Mouse (Mus musculus): ENCODE measurements at regions not wholly inside any gene's neighbourhood (a gene's known extent, or its start where the extent isn't known, plus 50 kb on each side); places are given as distances from the start of the nearest gene placed in this dataset.
A peak's percentile ranks its signal among the peaks of the same experiment; 100 is the strongest.

DNA sequence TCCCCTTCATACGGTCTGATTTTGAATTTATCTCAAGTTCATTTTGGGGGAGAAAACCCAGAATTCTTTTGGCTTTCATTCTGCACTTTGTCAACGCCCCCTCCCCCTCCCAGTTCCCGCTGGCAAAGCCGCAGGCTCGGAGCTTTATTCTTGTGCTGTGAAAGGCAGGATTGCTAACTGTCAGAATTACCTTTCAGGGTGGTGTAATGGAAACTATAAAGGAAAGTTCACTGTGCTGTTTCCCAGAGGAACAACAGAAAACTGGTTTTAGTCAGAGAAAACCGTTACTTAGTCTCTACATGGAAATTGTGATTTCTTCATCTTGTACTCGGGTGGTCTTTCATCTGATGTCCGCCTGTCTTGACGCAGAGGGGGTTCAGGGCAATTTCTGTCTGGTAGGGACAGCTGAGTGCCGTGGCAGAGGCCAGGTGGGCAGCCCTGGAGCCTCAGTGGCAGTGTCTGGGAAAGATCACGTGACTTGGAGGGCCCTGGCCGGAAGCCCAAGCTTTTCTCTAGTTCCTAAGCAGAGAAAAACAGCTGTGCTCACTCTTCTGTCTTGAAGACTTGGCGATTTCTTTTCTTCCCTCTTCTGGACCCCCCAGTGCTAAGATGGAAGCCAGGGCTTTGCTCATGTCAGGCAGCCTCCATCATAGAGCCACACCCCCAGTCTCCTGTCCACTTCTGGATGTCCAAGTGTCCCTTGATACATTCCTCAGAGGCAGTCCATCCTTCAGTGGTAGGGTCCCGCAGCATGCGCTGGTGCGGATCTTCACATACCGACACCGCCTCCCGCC, 74.6 kb downstream of the Tex29 start:
- H3K27ac ChIP-seq (replicated peaks; ENCODE audit: insufficient read depth, low read depth, low read length): no peak overlapping the region
- H3K79me2 ChIP-seq (ENCODE audit: control insufficient read depth, insufficient read depth, low read length): no peaks in the 10 kb centered on the region
- 73% methylated on average over 19 of the region's 19 CpGs for WGBS
- H3K4me1 ChIP-seq (ENCODE audit: control insufficient read depth, insufficient read depth, low read length): no peaks in the 10 kb centered on the region; the same call in 1 of the 2 replicates
- no peak for DNase-seq (ENCODE audit: extremely low read depth, low read depth, low spot score)
- no peak for TF ChIP-seq CTCF (IDR thresholded peaks at IDR 0.05; ENCODE audit: low read depth, low read length)
- TF ChIP-seq POLR2A (IDR thresholded peaks at IDR 0.05; ENCODE audit: extremely low read depth, insufficient read depth, low read length): no peak
- H3K9ac ChIP-seq (ENCODE audit: low read depth, low read length): no peak overlapping the region
- no peaks in the 10 kb centered on the region for H3K27me3 ChIP-seq (ENCODE audit: control insufficient read depth, insufficient read depth, low read length)
- H3K4me3 ChIP-seq (ENCODE audit: insufficient read depth, low read depth, low read length): no peak overlapping the region
- H3K36me3 ChIP-seq (ENCODE audit: control insufficient read depth, insufficient read depth, low read length): no peaks in the 10 kb centered on the region

- 85% methylated on average over 11 of the region's 11 CpGs for WGBS
- H3K79me2 ChIP-seq (ENCODE audit: control insufficient read depth, insufficient read depth, low read length): no peaks in the 10 kb centered on the region
- no peak overlapping the region for H3K27ac ChIP-seq (replicated peaks; ENCODE audit: insufficient read depth, low read depth, low read length)
- H3K4me1 ChIP-seq (ENCODE audit: control insufficient read depth, insufficient read depth, low read length): no peaks in the 10 kb centered on the region; the same call in 1 of the 2 replicates
- TF ChIP-seq CTCF (IDR thresholded peaks at IDR 0.05; ENCODE audit: low read depth, low read length) (no peak), POLR2A (IDR thresholded peaks at IDR 0.05; ENCODE audit: extremely low read depth, insufficient read depth, low read length) (no peak)
- no peak for DNase-seq (ENCODE audit: extremely low read depth, low read depth, low spot score)
- no peak overlapping the region for H3K4me3 ChIP-seq (ENCODE audit: insufficient read depth, low read depth, low read length)
- no peak overlapping the region for H3K9ac ChIP-seq (ENCODE audit: low read depth, low read length)
- no peaks in the 10 kb centered on the region for H3K36me3 ChIP-seq (ENCODE audit: control insufficient read depth, insufficient read depth, low read length)
- H3K27me3 ChIP-seq (ENCODE audit: control insufficient read depth, insufficient read depth, low read length): no peaks in the 10 kb centered on the region
These were observed 75.4 kb downstream of the Tex29 start for GRCm38 (mm10) chr8:11915721-11916120.

DNA sequence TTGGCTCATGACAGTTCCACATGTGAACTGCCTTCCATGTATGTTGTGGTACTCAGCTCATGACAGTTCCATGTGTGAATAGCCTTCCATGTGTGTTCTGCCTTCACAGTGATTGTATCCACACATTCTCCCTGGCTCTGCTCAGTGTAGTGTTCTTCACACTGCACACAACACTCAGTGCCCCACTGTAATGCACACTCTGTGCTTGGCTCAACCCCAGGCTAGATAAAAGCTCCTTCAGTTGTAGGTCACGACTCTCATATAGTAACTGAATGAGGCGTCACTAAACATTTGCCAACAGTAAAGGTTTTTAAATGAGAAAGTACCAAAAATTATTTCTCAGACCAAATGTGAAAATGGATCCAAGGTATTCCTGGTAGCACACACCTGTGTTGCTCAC, 79.6 kb downstream of the Tex29 start:
- WGBS: 79% methylated on average over 2 of the region's 2 CpGs
- H3K36me3 ChIP-seq (ENCODE audit: control insufficient read depth, insufficient read depth, low read length): no peaks in the 10 kb centered on the region
- no peak overlapping the region for H3K27ac ChIP-seq (replicated peaks; ENCODE audit: insufficient read depth, low read depth, low read length)
- no peak for DNase-seq (ENCODE audit: extremely low read depth, low read depth, low spot score)
- no peak overlapping the region for H3K4me3 ChIP-seq (ENCODE audit: insufficient read depth, low read depth, low read length)
- H3K4me1 ChIP-seq (ENCODE audit: control insufficient read depth, insufficient read depth, low read length): no peaks in the 10 kb centered on the region
- H3K27me3 ChIP-seq (ENCODE audit: control insufficient read depth, insufficient read depth, low read length): no peaks in the 10 kb centered on the region
- H3K9ac ChIP-seq (ENCODE audit: low read depth, low read length): no peak overlapping the region
- no peaks in the 10 kb centered on the region for H3K79me2 ChIP-seq (ENCODE audit: control insufficient read depth, insufficient read depth, low read length)
- TF ChIP-seq CTCF (IDR thresholded peaks at IDR 0.05; ENCODE audit: low read depth, low read length): no peak
- no peak for TF ChIP-seq POLR2A (IDR thresholded peaks at IDR 0.05; ENCODE audit: extremely low read depth, insufficient read depth, low read length)

DNA sequence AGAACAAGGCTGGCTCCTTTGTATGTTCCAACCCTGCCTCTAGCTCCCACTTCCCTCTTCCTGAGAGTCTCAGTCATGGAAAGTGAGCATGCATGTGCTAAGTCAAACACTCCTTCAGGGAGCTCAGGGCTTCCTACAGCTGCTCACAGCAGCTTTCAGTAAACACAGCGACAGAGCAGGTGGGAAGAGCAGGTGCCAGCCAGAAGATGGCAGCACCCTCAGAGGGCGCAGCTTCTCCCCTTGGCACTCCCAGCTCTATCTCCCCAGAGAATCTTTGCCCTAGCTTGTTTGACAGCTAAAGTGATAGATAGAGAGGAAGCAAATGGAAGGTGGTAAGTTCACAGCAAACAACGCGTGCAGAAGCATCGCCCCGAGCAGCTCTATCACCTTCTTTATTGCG, 82.8 kb downstream of the Tex29 start:
- TF ChIP-seq CTCF (IDR thresholded peaks at IDR 0.05; ENCODE audit: low read depth, low read length): no peak
- no peak for TF ChIP-seq POLR2A (IDR thresholded peaks at IDR 0.05; ENCODE audit: extremely low read depth, insufficient read depth, low read length)
- Histone ChIP-seq H3K27me3 (ENCODE audit: control insufficient read depth, insufficient read depth, low read length) (no peaks in the 10 kb centered on the region), H3K79me2 (ENCODE audit: control insufficient read depth, insufficient read depth, low read length) (no peaks in the 10 kb centered on the region), H3K4me3 (ENCODE audit: insufficient read depth, low read depth, low read length) (no peak overlapping the region), H3K27ac (replicated peaks; ENCODE audit: insufficient read depth, low read depth, low read length) (no peak overlapping the region), H3K36me3 (ENCODE audit: control insufficient read depth, insufficient read depth, low read length) (no peaks in the 10 kb centered on the region), H3K4me1 (ENCODE audit: control insufficient read depth, insufficient read depth, low read length) (no peaks in the 10 kb centered on the region), H3K9ac (ENCODE audit: low read depth, low read length) (no peak overlapping the region)
- 73% methylated on average over 7 of the region's 7 CpGs for WGBS
- no peak for DNase-seq (ENCODE audit: extremely low read depth, low read depth, low spot score)

DNA sequence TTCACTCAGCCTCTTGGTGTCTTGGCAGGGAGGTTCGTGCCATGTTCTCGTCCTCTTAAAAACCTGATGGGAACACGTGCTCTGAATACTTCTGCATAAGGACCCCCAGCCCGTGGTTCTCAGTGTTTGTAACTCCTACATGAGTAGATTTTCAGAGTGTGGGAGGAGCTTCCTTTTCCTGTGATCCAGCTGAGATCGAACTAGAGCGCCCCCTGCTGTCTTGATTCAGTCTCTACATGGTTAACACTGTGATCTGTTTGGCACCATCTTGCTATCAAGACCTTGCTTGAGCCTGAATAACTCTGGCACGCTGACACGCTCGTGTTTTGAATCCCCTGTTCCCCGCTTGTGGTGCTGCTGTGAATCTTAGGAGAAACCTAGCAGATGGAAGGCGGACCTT, 83.9 kb downstream of the Tex29 start:
- TF ChIP-seq POLR2A (IDR thresholded peaks at IDR 0.05; ENCODE audit: extremely low read depth, insufficient read depth, low read length) (no peak), CTCF (IDR thresholded peaks at IDR 0.05; ENCODE audit: low read depth, low read length) (peak; percentile 57)
- no peak overlapping the region for H3K4me3 ChIP-seq (ENCODE audit: insufficient read depth, low read depth, low read length)
- H3K79me2 ChIP-seq (ENCODE audit: control insufficient read depth, insufficient read depth, low read length): no peaks in the 10 kb centered on the region
- 53% methylated on average over 11 of the region's 11 CpGs for WGBS
- DNase-seq (ENCODE audit: extremely low read depth, low read depth, low spot score): peak; percentile 67
- H3K27ac ChIP-seq (replicated peaks; ENCODE audit: insufficient read depth, low read depth, low read length): no peak overlapping the region
- H3K4me1 ChIP-seq (ENCODE audit: control insufficient read depth, insufficient read depth, low read length): no peaks in the 10 kb centered on the region
- no peak overlapping the region for H3K9ac ChIP-seq (ENCODE audit: low read depth, low read length)
- no peaks in the 10 kb centered on the region for H3K27me3 ChIP-seq (ENCODE audit: control insufficient read depth, insufficient read depth, low read length)
- no peaks in the 10 kb centered on the region for H3K36me3 ChIP-seq (ENCODE audit: control insufficient read depth, insufficient read depth, low read length)

DNA sequence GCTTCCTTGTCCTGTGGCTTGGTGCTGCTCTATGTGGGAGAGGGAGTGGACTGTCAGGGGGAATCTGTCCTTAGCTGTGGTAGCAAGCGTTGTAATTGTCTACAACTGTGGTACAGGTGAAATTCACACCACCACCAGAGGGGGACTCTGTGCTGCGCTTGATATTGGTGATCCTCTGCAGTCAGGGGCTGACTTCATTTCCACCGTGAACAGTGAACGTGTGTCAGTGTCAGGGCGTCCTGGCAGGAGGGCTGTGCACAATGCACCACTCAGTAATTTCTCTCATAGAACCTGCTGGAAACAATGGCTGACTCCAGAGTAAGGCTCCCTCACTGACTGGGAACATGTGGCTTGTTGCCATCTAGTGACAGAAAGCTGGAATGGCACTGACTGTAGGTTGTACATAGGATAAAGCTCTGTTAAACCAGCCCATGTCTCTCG, 102.6 kb downstream of the Tex29 start:
- Histone ChIP-seq H3K79me2 (ENCODE audit: control insufficient read depth, insufficient read depth, low read length) (no peaks in the 10 kb centered on the region), H3K4me1 (ENCODE audit: control insufficient read depth, insufficient read depth, low read length) (no peaks in the 10 kb centered on the region), H3K4me3 (ENCODE audit: insufficient read depth, low read depth, low read length) (no peak overlapping the region), H3K27ac (replicated peaks; ENCODE audit: insufficient read depth, low read depth, low read length) (no peak overlapping the region), H3K36me3 (ENCODE audit: control insufficient read depth, insufficient read depth, low read length) (no peaks in the 10 kb centered on the region), H3K27me3 (ENCODE audit: control insufficient read depth, insufficient read depth, low read length) (no peaks in the 10 kb centered on the region), H3K9ac (ENCODE audit: low read depth, low read length) (no peak overlapping the region)
- no peak for TF ChIP-seq POLR2A (IDR thresholded peaks at IDR 0.05; ENCODE audit: extremely low read depth, insufficient read depth, low read length)
- peak; percentile 37 for TF ChIP-seq CTCF (IDR thresholded peaks at IDR 0.05; ENCODE audit: low read depth, low read length)
- WGBS: 27% methylated on average over 6 of the region's 6 CpGs
- DNase-seq (ENCODE audit: extremely low read depth, low read depth, low spot score): peak; percentile 29
